Mouse (Mus musculus) heart, adult 9 months (tissue): ENCODE measurements around the gene Spp2.

Experiments used
- DNase-seq, 2 experiments: peaks; one replicate each; pipeline ENCODE4 v3.0.0; 2022; ENCODE audit warnings: low spot score in 2 of 2

The Spp2 gene

GRCm38 (mm10) chr1:88466325-88467064, 59.7 kb downstream of the Spp2 start:
- no peak for DNase-seq

DNA sequence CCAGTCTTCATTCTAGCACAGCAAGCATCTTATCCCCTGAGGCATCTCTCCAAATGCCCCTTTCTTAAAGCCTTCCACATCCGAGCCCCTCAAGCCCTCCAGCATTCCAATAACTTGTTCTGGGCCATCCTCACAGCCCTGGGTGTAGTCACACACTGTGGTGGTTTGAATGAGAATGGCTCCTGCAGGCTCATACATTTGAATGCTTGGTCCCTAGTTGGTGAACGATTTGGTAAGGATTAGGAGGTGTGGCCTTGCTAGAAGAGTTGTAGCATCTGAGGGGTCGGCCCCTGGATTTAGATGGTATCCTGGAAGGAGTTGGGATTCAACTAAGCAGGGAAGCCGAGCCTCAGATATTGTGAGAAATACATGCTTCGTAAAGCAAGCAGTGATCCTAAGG, 61.1 kb downstream of the Spp2 start:
- no peak for DNase-seq

- DNase-seq: no peak
Measured at GRCm38 (mm10) chr1:88468335-88468734, 61.6 kb downstream of the Spp2 start.

DNA sequence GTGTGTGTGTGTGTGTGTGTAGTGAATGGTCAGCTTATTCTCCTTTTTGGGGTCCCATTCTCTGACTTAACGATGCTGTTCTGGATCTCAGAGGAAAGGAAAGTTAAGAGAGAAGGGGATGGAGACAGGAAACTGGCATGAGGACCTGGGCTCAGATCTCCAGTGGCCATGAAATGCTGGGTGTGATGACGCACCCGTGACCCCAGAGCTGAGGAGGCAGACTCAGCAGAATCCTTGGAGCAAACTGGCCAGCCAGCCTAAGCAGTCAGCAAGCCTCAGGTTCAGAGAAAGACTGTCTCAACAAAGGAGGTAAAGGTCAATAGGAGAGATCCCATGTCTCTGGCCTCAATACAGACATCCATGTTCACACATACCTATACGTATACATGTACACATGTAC, 63.0 kb downstream of the Spp2 start:
- DNase-seq: no peak

DNA sequence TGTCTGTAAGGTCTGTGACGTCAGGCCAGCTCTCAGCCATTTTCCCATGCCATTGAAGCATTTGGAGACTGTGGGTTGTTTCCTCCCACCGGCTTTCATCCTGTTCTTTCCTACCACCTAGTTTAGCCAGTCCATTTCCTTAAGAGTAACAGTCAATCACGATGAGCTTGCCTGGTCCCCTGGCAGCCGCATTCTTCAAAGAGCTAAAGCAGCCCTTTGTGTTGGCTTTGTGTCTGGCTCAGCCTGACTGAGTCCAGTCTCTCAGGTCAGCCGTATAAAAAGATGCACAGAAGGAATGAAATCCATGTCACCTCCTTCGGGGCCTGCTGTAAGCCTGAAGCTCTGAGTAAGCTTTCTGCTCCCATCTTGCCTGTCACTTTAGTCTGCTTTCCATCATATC, 65.5 kb downstream of the Spp2 start:
- DNase-seq: no peak

DNA sequence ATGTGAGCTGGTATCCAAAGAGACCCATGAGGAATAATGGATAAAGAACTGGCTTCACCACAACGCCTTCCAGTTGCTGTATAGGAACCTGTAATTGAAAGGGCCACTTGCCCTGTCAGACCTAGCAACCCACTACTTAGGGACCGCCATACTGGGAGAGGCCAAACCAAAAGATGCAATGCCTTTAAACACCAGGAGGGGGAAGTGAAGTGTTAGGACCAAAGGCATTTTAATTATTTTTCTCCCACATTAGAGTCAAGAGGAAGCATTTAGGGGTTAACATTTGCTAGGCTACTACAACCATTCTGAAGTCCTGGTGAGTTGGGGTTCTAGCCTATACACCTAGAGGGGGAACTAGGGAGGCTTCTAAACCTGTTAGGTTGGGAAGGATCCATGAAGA, 67.1 kb downstream of the Spp2 start:
- no peak for DNase-seq

- DNase-seq: peak; percentile 77 to 81
Measured at GRCm38 (mm10) chr1:88474598-88474997, 67.8 kb downstream of the Spp2 start.

GRCm38 (mm10) chr1:88475502-88475953, 68.8 kb downstream of the Spp2 start:
- DNase-seq: no peak
